Mouse (Mus musculus) spleen, postnatal 36 days (tissue): ENCODE data around the gene Gsap.
"Not testable (repeated sequence)": the region's sequence is repeated elsewhere in the genome, so short reads cannot be mapped to it uniquely, and the experiment has no call there.

Experiments used
- DNase-seq, 2 experiments: peaks; one replicate each; pipeline ENCODE4 v3.0.0; 2022; ENCODE audit warnings: low spot score in 2 of 2, mixed read lengths in 1 of 2

The Gsap gene

GRCm38 (mm10) chr5:21320138-21320537, 134.1 kb downstream of the Gsap start:
- no peak for DNase-seq

- peak; percentile 79 to 81 for DNase-seq
Observed at GRCm38 (mm10) chr5:21326494-21326893, 140.4 kb downstream of the Gsap start.

- DNase-seq = no peak
Observed at GRCm38 (mm10) chr5:21328560-21328959, 142.5 kb downstream of the Gsap start.

GRCm38 (mm10) chr5:21329672-21330665, 143.9 kb downstream of the Gsap start:
- no peak for DNase-seq

GRCm38 (mm10) chr5:21331656-21332055, 145.6 kb downstream of the Gsap start:
- no peak for DNase-seq

GRCm38 (mm10) chr5:21332119-21332518, 146.1 kb downstream of the Gsap start:
- no peak for DNase-seq

GRCm38 (mm10) chr5:21342265-21342664, 156.2 kb downstream of the Gsap start:
- not testable (repeated sequence) for DNase-seq

GRCm38 (mm10) chr5:21348366-21348765, 162.3 kb downstream of the Gsap start:
- DNase-seq = no peak

- no peak for DNase-seq
Observed at GRCm38 (mm10) chr5:21351678-21352077, 165.6 kb downstream of the Gsap start.

GRCm38 (mm10) chr5:21358648-21359047, 172.6 kb downstream of the Gsap start:
- no peak for DNase-seq

- no peak for DNase-seq
Observed at GRCm38 (mm10) chr5:21363343-21363742, 177.3 kb downstream of the Gsap start.
